Mouse (Mus musculus): ENCODE data around the gene Olfr790.

Olfr790 gene

GRCm38 (mm10) chr10:129498192-129498591, at the start of gene Olfr790:
Gene Olfr790, plus strand, starts transcription at chr10:129498492.
- no peak for DNase-seq

GRCm38 (mm10) chr10:129461562-129461961, 36.7 kb upstream of the Olfr790 start, which contains the start of gene Olfr787:
Gene Olfr787, plus strand, starts transcription at chr10:129461862.
- no peak for DNase-seq

DNA sequence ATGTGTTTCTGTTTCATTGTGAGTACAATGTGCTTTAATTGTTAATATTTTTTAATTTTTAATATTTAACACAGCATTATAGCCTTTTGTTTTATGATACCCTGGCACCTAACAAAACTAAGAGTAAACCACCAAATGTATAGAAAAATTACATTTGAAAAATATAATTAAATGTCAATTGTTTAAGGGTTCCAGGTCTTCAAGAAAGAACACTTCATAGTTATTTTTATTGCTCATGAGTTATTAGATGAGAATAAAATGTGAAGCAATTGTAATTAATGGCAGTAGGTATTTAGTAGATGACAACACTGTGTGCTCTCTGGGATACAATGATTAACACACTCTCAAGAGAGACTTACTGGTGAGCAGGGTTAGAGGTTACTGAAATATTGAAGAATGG, 27.6 kb upstream of the Olfr790 start, which contains the start of gene Olfr788:
Gene Olfr788, plus strand, starts transcription at position 301 of the 400 bp plus-strand sequence.
- DNase-seq: no peak

- no peak for DNase-seq
These were observed 25.0 kb upstream of the Olfr790 start for GRCm38 (mm10) chr10:129473256-129473655.

DNA sequence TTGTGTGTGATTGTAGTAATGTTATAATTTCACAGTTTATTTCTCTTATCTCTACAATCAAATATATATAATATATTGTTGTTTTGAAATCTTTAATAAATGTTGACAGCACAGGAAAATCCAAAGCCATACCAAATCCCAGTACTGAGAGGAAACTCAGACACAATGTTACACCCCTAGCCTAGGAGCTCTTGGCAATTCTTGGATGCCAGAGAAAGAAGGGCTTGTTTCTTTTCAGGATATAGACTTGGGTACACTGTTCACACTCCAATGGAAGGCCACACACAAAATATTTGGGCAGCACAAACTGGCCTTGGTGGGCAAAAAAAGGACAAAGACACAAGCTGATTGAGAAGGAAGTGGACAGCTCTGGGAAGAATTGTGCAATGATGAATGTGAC, 24.6 kb upstream of the Olfr790 start:
- DNase-seq: no peak

DNA sequence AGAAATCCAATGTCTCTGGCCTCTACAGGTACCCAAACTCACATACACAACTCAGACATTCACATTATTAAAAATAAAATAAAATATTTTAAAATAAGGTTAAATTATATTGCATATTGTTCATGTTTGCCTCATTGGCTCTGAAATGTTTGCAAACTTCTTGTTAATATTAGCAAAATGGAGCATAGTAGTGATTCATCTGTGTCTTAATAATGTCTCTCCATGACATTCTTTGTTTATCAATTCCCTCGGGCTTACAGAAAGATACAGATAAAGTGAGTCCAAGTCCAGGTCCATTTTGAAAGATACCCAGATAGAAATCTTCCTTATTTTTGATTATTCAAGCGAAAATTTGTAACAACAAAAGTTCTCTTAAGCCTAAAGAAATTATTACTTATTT, 13.8 kb upstream of the Olfr790 start, which contains the start of gene Olfr789:
Gene Olfr789, plus strand, starts transcription at position 301 of the 400 bp plus-strand sequence.
- DNase-seq: no peak

GRCm38 (mm10) chr10:129490101-129490500, 8.2 kb upstream of the Olfr790 start:
- DNase-seq: no peak

GRCm38 (mm10) chr10:129521492-129521891, 23.2 kb downstream of the Olfr790 start, which contains the start of gene Olfr791:
Gene Olfr791, plus strand, starts transcription at chr10:129521792.
- no peak for DNase-seq

DNA sequence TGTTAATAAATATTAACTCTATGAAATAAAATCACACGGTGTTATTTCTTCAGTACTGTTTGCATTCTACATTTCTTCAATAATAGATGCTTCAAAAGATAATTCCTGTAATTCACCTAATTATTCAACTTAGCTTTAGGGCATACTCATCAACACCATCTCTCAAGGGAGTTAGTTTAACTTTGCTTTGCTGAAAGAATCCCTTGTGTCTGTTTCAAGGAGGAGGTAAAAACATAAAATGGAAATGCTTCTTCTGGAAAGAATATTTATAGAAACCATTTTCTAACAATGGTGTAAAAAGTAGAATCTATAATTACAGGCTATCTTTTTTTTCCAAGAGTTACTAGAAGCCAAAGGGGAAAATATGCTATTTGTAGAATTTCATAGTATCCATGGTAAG, 40.6 kb downstream of the Olfr790 start, which contains the start of gene Olfr792:
Gene Olfr792, plus strand, starts transcription at position 301 of the 400 bp plus-strand sequence.
- no peak for DNase-seq

- no peak for DNase-seq
These were observed 51.1 kb downstream of the Olfr790 start for GRCm38 (mm10) chr10:129549354-129549753.

All from thymus, postnatal 14 days (tissue).